Mouse (Mus musculus): ENCODE measurements around the gene Primpol.

DNA sequence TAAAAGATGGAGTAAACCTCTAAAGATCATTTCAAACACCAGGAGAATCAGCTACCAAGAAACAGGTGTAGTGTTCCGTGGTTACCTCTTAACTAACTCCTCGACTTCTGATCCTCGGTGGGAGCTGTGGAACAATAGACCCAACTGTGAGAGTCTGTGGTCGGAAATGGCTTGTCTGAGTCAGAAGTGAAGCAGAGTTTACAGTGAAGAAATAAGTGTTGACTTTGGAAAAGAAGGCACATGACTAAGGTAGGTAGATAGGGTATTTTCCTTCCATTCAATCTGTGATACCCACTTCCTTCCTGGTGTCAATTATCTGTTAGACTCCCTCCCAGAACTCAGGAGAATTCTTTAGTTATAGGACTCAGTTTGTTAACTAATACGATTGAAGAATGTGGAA, 24.3 kb upstream of the Primpol start:
- TF ChIP-seq CTCF (IDR thresholded peaks at IDR 0.05; ENCODE audit: low read depth, low read length) (no peak), POLR2A (IDR thresholded peaks at IDR 0.05; ENCODE audit: extremely low read depth, insufficient read depth, low read length) (no peak)
